Comparison of ENCODE assay signal across 29 mouse cellular contexts in genomic region chr11:49156821-49157814, GRCm38 (mm10). TPM values are rescaled to one million over a fixed set of nuclear protein-coding genes. Genes with fewer than 3 reads are reported as not detected.
"Had no signal": no experiment of that assay in that cellular context is flagged by ENCODE, and none has a peak within 500 bp of the region (broad histone marks: within the 10 kb centered on the region; RNA-seq: fewer than 3 reads in every experiment).

No protein-coding gene starts in this region.

- H3K4me1 ChIP-seq: intestine, embryonic 15.5 days; kidney, embryonic 15.5 days; limb, embryonic 12.5 days; limb, embryonic 15.5 days; lung, embryonic 15.5 days; neural tube, embryonic 12.5 days; neural tube, embryonic 15.5 days had no signal

- H3K27me3 ChIP-seq: intestine, embryonic 15.5 days; kidney, embryonic 15.5 days; limb, embryonic 12.5 days; limb, embryonic 15.5 days; lung, embryonic 15.5 days; neural tube, embryonic 12.5 days; neural tube, embryonic 15.5 days had no signal

- ATAC-seq: intestine, embryonic 15.5 days; liver, postnatal 0 days had no signal

- H3K27ac ChIP-seq: intestine, embryonic 15.5 days; kidney, embryonic 15.5 days; left cerebral cortex, adult 2 months; limb, embryonic 12.5 days; limb, embryonic 15.5 days; liver, embryonic 14.5 days; lung, embryonic 15.5 days; neural tube, embryonic 12.5 days; neural tube, embryonic 15.5 days had no signal

- H3K4me2 ChIP-seq: intestine, embryonic 15.5 days; kidney, embryonic 15.5 days; limb, embryonic 12.5 days; limb, embryonic 15.5 days; liver, embryonic 11.5 days; lung, embryonic 15.5 days; neural tube, embryonic 12.5 days; neural tube, embryonic 15.5 days had no signal

- H3K36me3 ChIP-seq: intestine, embryonic 15.5 days; kidney, embryonic 15.5 days; limb, embryonic 12.5 days; limb, embryonic 15.5 days; lung, embryonic 15.5 days; neural tube, embryonic 12.5 days; neural tube, embryonic 15.5 days had no signal

- DNase-seq: kidney, adult 11 months; kidney, adult 8-10 months; kidney, postnatal 10 days; kidney, postnatal 36 days; layer of hippocampus, postnatal 36 days; left cerebral cortex, postnatal 4 days; liver, postnatal 0 days; lung, postnatal 10 days; lung, postnatal 36 days; midbrain, embryonic 14.5 days; right cerebral cortex, adult 18-20 months; right cerebral cortex, postnatal 25 days; spleen, adult 18-20 months; thymus, postnatal 36 days had no signal

- H3K9me3 ChIP-seq: intestine, embryonic 15.5 days; kidney, embryonic 15.5 days; limb, embryonic 12.5 days; limb, embryonic 15.5 days; lung, embryonic 15.5 days; neural tube, embryonic 12.5 days; neural tube, embryonic 15.5 days had no signal

- H3K4me3 ChIP-seq: intestine, embryonic 15.5 days; kidney, embryonic 15.5 days; left cerebral cortex, adult 2 months; limb, embryonic 12.5 days; limb, embryonic 15.5 days; lung, embryonic 15.5 days; neural tube, embryonic 12.5 days; neural tube, embryonic 15.5 days had no signal

- H3K9ac ChIP-seq: intestine, embryonic 15.5 days; kidney, embryonic 15.5 days; limb, embryonic 12.5 days; limb, embryonic 15.5 days; liver, embryonic 14.5 days; liver, postnatal 0 days; lung, embryonic 15.5 days; neural tube, embryonic 12.5 days; neural tube, embryonic 15.5 days had no signal

RNA-seq across cellular contexts. Expression of gene Olfr1394, which starts 2.9 kb away (rescaled TPM):
- total RNA-seq: layer of hippocampus, adult 8-10 months; layer of hippocampus, postnatal 10 days; layer of hippocampus, postnatal 36 days; left cerebral cortex, adult 2 months; left cerebral cortex, postnatal 10 days; left cerebral cortex, postnatal 4 days; midbrain, postnatal 0 days had no signal
- polyA plus RNA-seq: intestine, embryonic 15.5 days; kidney, embryonic 15.5 days; limb, embryonic 12.5 days; limb, embryonic 15.5 days; liver, embryonic 11.5 days; liver, embryonic 14.5 days; liver, postnatal 0 days; lung, embryonic 15.5 days; midbrain, embryonic 14.5 days; midbrain, postnatal 0 days; neural tube, embryonic 12.5 days; neural tube, embryonic 15.5 days; stomach, embryonic 16.5 days had no signal

RNA-seq across cellular contexts. Expression of gene Olfr1395, which starts 15.0 kb away (rescaled TPM):
- total RNA-seq: layer of hippocampus, adult 8-10 months; layer of hippocampus, postnatal 10 days; layer of hippocampus, postnatal 36 days; left cerebral cortex, adult 2 months; left cerebral cortex, postnatal 10 days; left cerebral cortex, postnatal 4 days; midbrain, postnatal 0 days had no signal
- polyA plus RNA-seq: intestine, embryonic 15.5 days; kidney, embryonic 15.5 days; limb, embryonic 12.5 days; limb, embryonic 15.5 days; liver, embryonic 11.5 days; liver, embryonic 14.5 days; liver, postnatal 0 days; lung, embryonic 15.5 days; midbrain, embryonic 14.5 days; midbrain, postnatal 0 days; neural tube, embryonic 12.5 days; neural tube, embryonic 15.5 days; stomach, embryonic 16.5 days had no signal

RNA-seq across cellular contexts. Expression of gene Btnl9, which starts 29.8 kb away (rescaled TPM):
- total RNA-seq: layer of hippocampus, adult 8-10 months; layer of hippocampus, postnatal 36 days; left cerebral cortex, adult 2 months; midbrain, postnatal 0 days had no signal
- polyA plus RNA-seq: midbrain, embryonic 14.5 days had no signal

RNA-seq across cellular contexts. Expression of gene Olfr1396, which starts 42.4 kb away (rescaled TPM):
- total RNA-seq: layer of hippocampus, adult 8-10 months; layer of hippocampus, postnatal 10 days; layer of hippocampus, postnatal 36 days; left cerebral cortex, adult 2 months; left cerebral cortex, postnatal 10 days; left cerebral cortex, postnatal 4 days; midbrain, postnatal 0 days had no signal
- polyA plus RNA-seq: intestine, embryonic 15.5 days; kidney, embryonic 15.5 days; limb, embryonic 12.5 days; limb, embryonic 15.5 days; liver, embryonic 11.5 days; liver, embryonic 14.5 days; liver, postnatal 0 days; lung, embryonic 15.5 days; midbrain, embryonic 14.5 days; midbrain, postnatal 0 days; neural tube, embryonic 12.5 days; neural tube, embryonic 15.5 days; stomach, embryonic 16.5 days had no signal
